Mouse (Mus musculus): ENCODE measurements at regions not wholly inside any gene's neighbourhood (a gene's known extent, or its start where the extent isn't known, plus 50 kb on each side); places are given as distances from the start of the nearest gene placed in this dataset.

DNA sequence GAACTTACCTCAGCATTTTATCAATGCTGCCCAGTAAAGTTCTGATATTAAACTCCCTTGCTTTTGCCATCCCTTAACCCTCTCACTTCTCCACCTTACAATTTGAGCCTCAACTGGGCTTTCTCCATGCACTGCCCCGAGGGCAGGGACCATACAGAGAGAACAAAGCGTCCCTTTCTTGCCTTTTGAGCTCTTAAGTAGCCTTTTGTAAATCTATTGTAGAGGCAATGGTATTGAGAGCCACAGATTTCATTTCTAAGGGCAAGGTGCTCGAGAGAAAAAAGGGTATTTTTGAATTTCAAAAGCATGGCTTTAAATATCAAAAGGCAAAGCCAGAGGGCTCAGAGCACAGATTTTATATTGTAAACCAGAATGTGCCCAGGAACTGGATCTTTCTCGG, 262.1 kb upstream of the 4931429L15Rik start:
- no peak overlapping the region for H3K4me2 ChIP-seq (replicated peaks; ENCODE audit: low read depth, low read length)
- ATAC-seq (ENCODE audit: low FRiP score) = no peak
- no peaks in the 10 kb centered on the region for H3K36me3 ChIP-seq (ENCODE audit: control insufficient read depth, insufficient read depth, low read length)
- H3K4me1 ChIP-seq (replicated peaks; ENCODE audit: control insufficient read depth, insufficient read depth, low read length) = no peaks in the 10 kb centered on the region
- no peak for DNase-seq (ENCODE audit: low spot score)
- no peak overlapping the region for H3K4me3 ChIP-seq (ENCODE audit: low read depth, low read length)
- no peaks in the 10 kb centered on the region for H3K27me3 ChIP-seq (ENCODE audit: control insufficient read depth, insufficient read depth, low read length)
- H3K27ac ChIP-seq (ENCODE audit: low read depth, low read length) = no peak overlapping the region
- H3K9me3 ChIP-seq (ENCODE audit: control insufficient read depth, low read length) = no peaks in the 10 kb centered on the region
- no peak overlapping the region for H3K9ac ChIP-seq (ENCODE audit: low read depth, low read length)
- WGBS = 24% methylated on average over 4 of the region's 4 CpGs

DNA sequence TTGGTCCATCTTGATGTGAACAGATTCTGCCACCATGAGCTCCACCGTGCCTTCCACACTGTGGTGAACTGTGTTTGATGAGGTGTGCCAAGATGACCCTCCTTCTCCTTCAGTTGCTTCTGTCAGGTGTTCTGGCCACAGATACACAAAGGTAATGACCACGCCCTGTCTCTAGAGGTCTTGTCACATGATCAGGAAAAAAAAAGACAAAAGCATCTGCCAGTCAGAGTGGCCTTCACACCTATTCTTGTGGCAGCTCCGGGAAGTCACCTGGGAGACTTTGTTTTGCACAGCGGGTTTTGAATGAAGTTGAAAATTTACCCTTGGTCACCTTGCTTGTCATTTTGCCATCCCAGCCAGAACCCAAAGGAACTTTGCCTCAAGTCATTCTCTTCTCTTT, 242.5 kb upstream of the 4931429L15Rik start:
- H3K4me3 ChIP-seq (ENCODE audit: low read depth, low read length) = no peak overlapping the region
- H3K36me3 ChIP-seq (ENCODE audit: control insufficient read depth, insufficient read depth, low read length) = no peaks in the 10 kb centered on the region
- no peaks in the 10 kb centered on the region for H3K4me1 ChIP-seq (replicated peaks; ENCODE audit: control insufficient read depth, insufficient read depth, low read length)
- no peak overlapping the region for H3K9ac ChIP-seq (ENCODE audit: low read depth, low read length)
- ATAC-seq (ENCODE audit: low FRiP score) (no peak), DNase-seq (ENCODE audit: low spot score) (no peak)
- no peak overlapping the region for H3K27ac ChIP-seq (ENCODE audit: low read depth, low read length)
- 91% methylated on average over 4 of the region's 4 CpGs for WGBS
- no peak overlapping the region for H3K4me2 ChIP-seq (replicated peaks; ENCODE audit: low read depth, low read length)
- no peaks in the 10 kb centered on the region for H3K9me3 ChIP-seq (ENCODE audit: control insufficient read depth, low read length)
- H3K27me3 ChIP-seq (ENCODE audit: control insufficient read depth, insufficient read depth, low read length) = no peaks in the 10 kb centered on the region

DNA sequence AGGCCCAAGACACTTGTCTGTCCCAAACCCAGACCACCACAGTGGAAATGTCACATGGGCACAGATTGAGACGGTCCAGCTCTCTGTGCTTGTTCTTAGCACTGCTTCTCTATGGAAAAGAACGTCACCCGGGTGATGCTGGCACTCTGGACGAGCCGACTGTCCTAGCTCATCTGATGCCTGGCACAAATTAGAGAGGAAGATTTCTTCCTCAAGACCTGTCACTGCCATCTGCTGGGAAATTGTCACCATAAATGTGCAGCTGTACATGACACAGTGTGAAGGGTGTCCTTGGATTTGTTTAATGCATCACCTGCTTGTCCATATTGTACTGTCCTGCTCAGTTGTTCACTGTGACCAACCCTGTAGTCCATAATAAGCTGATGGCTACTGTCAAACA, 238.7 kb upstream of the 4931429L15Rik start:
- no peaks in the 10 kb centered on the region for H3K36me3 ChIP-seq (ENCODE audit: control insufficient read depth, insufficient read depth, low read length)
- no peak overlapping the region for H3K9ac ChIP-seq (ENCODE audit: low read depth, low read length)
- no peak overlapping the region for H3K4me2 ChIP-seq (replicated peaks; ENCODE audit: low read depth, low read length)
- DNase-seq (ENCODE audit: low spot score) (no peak), ATAC-seq (ENCODE audit: low FRiP score) (no peak)
- H3K4me1 ChIP-seq (replicated peaks; ENCODE audit: control insufficient read depth, insufficient read depth, low read length) = no peaks in the 10 kb centered on the region
- H3K9me3 ChIP-seq (ENCODE audit: control insufficient read depth, low read length) = no peaks in the 10 kb centered on the region
- WGBS = 83% methylated on average over 5 of the region's 5 CpGs
- H3K27me3 ChIP-seq (ENCODE audit: control insufficient read depth, insufficient read depth, low read length) = no peaks in the 10 kb centered on the region
- no peak overlapping the region for H3K27ac ChIP-seq (ENCODE audit: low read depth, low read length)
- no peak overlapping the region for H3K4me3 ChIP-seq (ENCODE audit: low read depth, low read length)

DNA sequence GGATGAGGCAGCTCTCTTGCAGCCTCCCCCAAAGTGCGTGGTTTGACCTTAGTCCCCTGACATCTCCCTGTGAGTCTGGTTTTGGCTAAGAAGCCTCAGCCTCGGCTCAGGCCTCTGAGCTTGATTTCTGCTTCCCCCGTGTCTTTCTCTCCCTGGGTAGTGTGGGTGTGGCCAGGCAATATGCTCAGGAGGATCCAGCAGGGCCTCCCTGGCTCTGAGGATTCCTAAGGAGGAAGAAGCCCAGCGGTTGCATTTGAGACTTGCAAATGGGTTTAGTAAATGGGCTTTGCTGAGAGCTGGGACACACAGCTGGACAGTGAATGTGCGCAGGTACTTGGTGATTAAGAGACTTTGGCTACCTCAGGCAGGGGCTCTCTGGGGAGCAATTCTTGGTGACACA, 238.0 kb upstream of the 4931429L15Rik start:
- Histone ChIP-seq H3K9me3 (ENCODE audit: control insufficient read depth, low read length) (no peaks in the 10 kb centered on the region), H3K27me3 (ENCODE audit: control insufficient read depth, insufficient read depth, low read length) (no peaks in the 10 kb centered on the region), H3K4me1 (replicated peaks; ENCODE audit: control insufficient read depth, insufficient read depth, low read length) (no peaks in the 10 kb centered on the region), H3K9ac (ENCODE audit: low read depth, low read length) (no peak overlapping the region), H3K4me3 (ENCODE audit: low read depth, low read length) (no peak overlapping the region), H3K4me2 (replicated peaks; ENCODE audit: low read depth, low read length) (no peak overlapping the region), H3K27ac (ENCODE audit: low read depth, low read length) (no peak overlapping the region), H3K36me3 (ENCODE audit: control insufficient read depth, insufficient read depth, low read length) (no peaks in the 10 kb centered on the region)
- DNase-seq (ENCODE audit: low spot score) (no peak), ATAC-seq (ENCODE audit: low FRiP score) (no peak)
- 34% methylated on average over 5 of the region's 5 CpGs for WGBS

DNA sequence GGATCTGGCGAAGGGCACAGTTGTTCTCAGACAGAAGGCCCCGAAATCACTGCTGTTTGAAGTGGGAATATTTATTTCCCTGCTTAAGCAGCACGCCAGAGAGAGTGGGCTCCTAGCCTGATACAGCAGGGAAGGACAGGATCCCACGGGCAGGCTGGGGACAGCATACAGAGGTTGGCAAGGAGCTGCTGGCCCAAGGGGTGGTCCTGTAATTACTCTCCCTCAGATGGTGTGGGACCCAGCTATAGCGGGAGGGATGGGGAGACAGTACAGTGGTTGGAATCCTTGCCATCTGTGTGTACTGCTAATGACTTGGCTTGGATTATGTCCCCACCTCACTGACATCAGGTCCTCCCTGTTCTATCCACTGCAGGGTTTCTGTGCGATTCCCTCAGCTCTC, 235.4 kb upstream of the 4931429L15Rik start:
- DNase-seq (ENCODE audit: low spot score) (no peak), ATAC-seq (ENCODE audit: low FRiP score) (no peak)
- Histone ChIP-seq H3K9me3 (ENCODE audit: control insufficient read depth, low read length) (no peaks in the 10 kb centered on the region), H3K4me3 (ENCODE audit: low read depth, low read length) (no peak overlapping the region), H3K36me3 (ENCODE audit: control insufficient read depth, insufficient read depth, low read length) (no peaks in the 10 kb centered on the region), H3K27me3 (ENCODE audit: control insufficient read depth, insufficient read depth, low read length) (no peaks in the 10 kb centered on the region), H3K27ac (ENCODE audit: low read depth, low read length) (no peak overlapping the region), H3K4me2 (replicated peaks; ENCODE audit: low read depth, low read length) (no peak overlapping the region), H3K9ac (ENCODE audit: low read depth, low read length) (no peak overlapping the region), H3K4me1 (replicated peaks; ENCODE audit: control insufficient read depth, insufficient read depth, low read length) (no peaks in the 10 kb centered on the region)
- WGBS = 51% methylated on average over 6 of the region's 6 CpGs

DNA sequence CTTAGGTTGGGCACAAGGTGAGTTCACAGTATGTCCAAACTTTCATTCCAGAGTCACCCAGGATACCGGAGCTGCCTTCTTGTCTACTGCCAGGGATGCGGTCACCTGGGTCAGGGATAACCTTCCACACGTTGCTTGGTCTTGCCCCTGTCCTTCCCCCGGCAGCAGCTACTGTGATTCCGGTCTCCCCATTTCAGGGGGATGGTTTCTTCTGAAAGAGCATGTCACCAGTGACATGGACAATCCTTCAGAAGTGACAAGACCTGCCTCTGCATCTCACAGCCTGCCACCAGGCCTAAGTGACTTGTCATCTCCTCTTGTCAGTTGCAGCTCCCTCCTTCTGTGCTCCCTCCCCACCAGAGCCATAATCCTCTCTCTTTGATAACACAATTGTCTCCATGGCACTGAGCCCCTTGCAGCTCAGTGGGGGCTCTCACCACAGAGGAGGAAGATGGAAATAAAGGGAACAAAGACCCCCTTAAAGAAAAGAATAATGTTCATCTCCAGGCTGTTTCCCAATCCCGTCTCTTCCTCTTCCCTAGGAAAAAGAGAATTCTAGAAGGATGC, 234.9 kb upstream of the 4931429L15Rik start:
- Histone ChIP-seq H3K36me3 (ENCODE audit: control insufficient read depth, insufficient read depth, low read length) (no peaks in the 10 kb centered on the region), H3K4me1 (replicated peaks; ENCODE audit: control insufficient read depth, insufficient read depth, low read length) (no peaks in the 10 kb centered on the region), H3K4me3 (ENCODE audit: low read depth, low read length) (no peak overlapping the region), H3K27me3 (ENCODE audit: control insufficient read depth, insufficient read depth, low read length) (no peaks in the 10 kb centered on the region), H3K4me2 (replicated peaks; ENCODE audit: low read depth, low read length) (no peak overlapping the region), H3K9ac (ENCODE audit: low read depth, low read length) (no peak overlapping the region), H3K27ac (ENCODE audit: low read depth, low read length) (no peak overlapping the region), H3K9me3 (ENCODE audit: control insufficient read depth, low read length) (no peaks in the 10 kb centered on the region)
- ATAC-seq (ENCODE audit: low FRiP score) (no peak), DNase-seq (ENCODE audit: low spot score) (no peak)
- 51% methylated on average over 6 of the region's 6 CpGs for WGBS

DNA sequence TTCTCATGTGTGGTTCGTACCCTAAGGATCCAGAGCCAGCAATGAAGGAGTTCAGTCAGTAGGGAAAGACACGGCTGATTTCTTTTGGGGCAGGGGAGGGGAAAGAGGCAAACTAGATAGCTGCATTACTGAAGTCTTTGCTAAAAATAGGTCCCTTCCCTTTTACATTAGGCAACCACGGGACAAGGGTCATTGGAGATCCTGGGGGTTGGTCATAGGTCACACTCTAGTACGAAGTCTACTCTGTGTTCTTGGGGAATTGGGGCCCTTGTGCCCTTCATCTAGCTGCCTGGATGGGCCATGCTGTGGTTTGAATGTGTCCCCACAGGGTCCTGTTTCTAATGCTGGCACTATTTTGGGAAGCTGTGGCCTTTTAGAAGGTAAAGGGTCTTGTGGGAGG, 229.6 kb upstream of the 4931429L15Rik start:
- ATAC-seq (ENCODE audit: low FRiP score) (no peak), DNase-seq (ENCODE audit: low spot score) (no peak)
- Histone ChIP-seq H3K4me1 (replicated peaks; ENCODE audit: control insufficient read depth, insufficient read depth, low read length) (no peaks in the 10 kb centered on the region), H3K27ac (ENCODE audit: low read depth, low read length) (no peak overlapping the region), H3K4me3 (ENCODE audit: low read depth, low read length) (no peak overlapping the region), H3K4me2 (replicated peaks; ENCODE audit: low read depth, low read length) (no peak overlapping the region), H3K9ac (ENCODE audit: low read depth, low read length) (no peak overlapping the region), H3K27me3 (ENCODE audit: control insufficient read depth, insufficient read depth, low read length) (no peaks in the 10 kb centered on the region), H3K9me3 (ENCODE audit: control insufficient read depth, low read length) (no peaks in the 10 kb centered on the region), H3K36me3 (ENCODE audit: control insufficient read depth, insufficient read depth, low read length) (no peaks in the 10 kb centered on the region)
- 83% methylated on average over 4 of the region's 4 CpGs for WGBS

DNA sequence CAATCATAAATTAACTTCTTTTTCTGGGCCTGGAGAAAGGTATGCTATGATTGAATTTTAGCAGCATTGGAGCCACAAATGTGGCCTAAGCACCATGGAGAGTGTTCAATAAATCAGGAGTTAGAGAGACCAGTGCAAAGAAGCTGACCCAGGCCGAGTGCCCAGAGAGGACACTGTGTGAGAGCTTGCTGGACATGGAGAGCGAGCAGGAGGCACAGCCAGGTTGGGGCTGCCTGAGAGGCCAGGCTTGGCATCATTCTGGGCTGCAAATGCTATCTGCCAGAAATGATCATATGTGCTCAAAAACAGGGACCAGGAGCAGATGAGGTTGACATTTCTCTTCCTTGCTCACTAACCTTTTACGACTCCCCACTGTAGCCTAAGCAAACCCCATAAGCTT, 224.5 kb upstream of the 4931429L15Rik start:
- Histone ChIP-seq H3K9ac (ENCODE audit: low read depth, low read length) (no peak overlapping the region), H3K27ac (ENCODE audit: low read depth, low read length) (no peak overlapping the region), H3K36me3 (ENCODE audit: control insufficient read depth, insufficient read depth, low read length) (no peaks in the 10 kb centered on the region), H3K4me3 (ENCODE audit: low read depth, low read length) (no peak overlapping the region), H3K4me2 (replicated peaks; ENCODE audit: low read depth, low read length) (no peak overlapping the region), H3K27me3 (ENCODE audit: control insufficient read depth, insufficient read depth, low read length) (no peaks in the 10 kb centered on the region), H3K4me1 (replicated peaks; ENCODE audit: control insufficient read depth, insufficient read depth, low read length) (no peaks in the 10 kb centered on the region), H3K9me3 (ENCODE audit: control insufficient read depth, low read length) (no peaks in the 10 kb centered on the region)
- no peak for DNase-seq (ENCODE audit: low spot score)
- 89% methylated on average over 3 of the region's 3 CpGs for WGBS
- ATAC-seq (ENCODE audit: low FRiP score) = no peak

DNA sequence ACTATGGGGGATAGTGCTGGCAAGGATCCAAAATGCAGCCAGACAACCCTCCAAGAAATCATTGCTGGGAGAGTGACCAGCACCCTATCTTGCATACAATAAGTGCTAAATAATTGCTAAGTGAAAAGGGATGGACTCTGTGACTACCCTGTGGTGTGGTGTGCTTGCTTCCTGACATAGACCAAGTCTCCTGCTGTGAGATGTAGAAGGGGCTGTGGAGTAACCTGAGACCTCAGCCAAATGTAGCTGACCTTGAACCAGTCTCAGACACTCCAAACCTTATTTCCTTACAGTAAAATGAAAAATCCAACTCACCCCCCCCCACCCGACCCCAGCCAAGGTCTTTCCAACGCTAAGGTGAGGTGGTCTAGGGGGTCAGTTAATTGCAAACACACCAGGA, 221.2 kb upstream of the 4931429L15Rik start:
- DNase-seq (ENCODE audit: low spot score) = no peak

More for the DNA sequence above, 221.2 kb upstream of the 4931429L15Rik start:
- ATAC-seq (ENCODE audit: low FRiP score) = no peak
- Histone ChIP-seq H3K4me3 (ENCODE audit: low read depth, low read length) (no peak overlapping the region), H3K4me1 (replicated peaks; ENCODE audit: control insufficient read depth, insufficient read depth, low read length) (no peaks in the 10 kb centered on the region), H3K27me3 (ENCODE audit: control insufficient read depth, insufficient read depth, low read length) (no peaks in the 10 kb centered on the region), H3K36me3 (ENCODE audit: control insufficient read depth, insufficient read depth, low read length) (no peaks in the 10 kb centered on the region), H3K27ac (ENCODE audit: low read depth, low read length) (no peak overlapping the region), H3K4me2 (replicated peaks; ENCODE audit: low read depth, low read length) (no peak overlapping the region), H3K9ac (ENCODE audit: low read depth, low read length) (no peak overlapping the region), H3K9me3 (ENCODE audit: control insufficient read depth, low read length) (no peaks in the 10 kb centered on the region)
- 60% methylated on average over 2 of the region's 2 CpGs for WGBS
